Mouse (Mus musculus) heart, adult 2 months (tissue): Measurements from ENCODE around the gene Pnpla5.

Experiments
- CTCF ChIP-seq: fragments of 200-600 bp; IDR thresholded peaks from 2 replicates; pipeline ENCODE4 v1.8.1; 2022; ENCODE audit warnings: antibody characterized with exemption, mild to moderate bottlenecking, moderate library complexity
- EP300 ChIP-seq: fragments of 200-500 bp; IDR thresholded peaks from 2 replicates; pipeline ENCODE4 v1.6.1; 2011; ENCODE audit warnings: low read depth, low read length, control low read depth; ENCODE audit not compliant: insufficient read depth
- POLR2A ChIP-seq: fragments of 200-500 bp; IDR thresholded peaks from 2 replicates; pipeline ENCODE4 v1.6.1; 2011; ENCODE audit warnings: mild to moderate bottlenecking, low read depth, low read length, control low read depth; ENCODE audit not compliant: insufficient read depth

GRCm38 (mm10) chr15:84105105-84105923 lies 17.7 kb downstream of the Pnpla5 start, which contains the start of gene Sult4a1:
- TF ChIP-seq CTCF (no peak), POLR2A (no peak), EP300 (no peak)
